Mouse (Mus musculus) lung, postnatal 0 days (tissue): Measurements from ENCODE around the gene Rab3gap2. TPM values are rescaled to one million over a fixed set of nuclear protein-coding genes. Genes with fewer than 3 reads are reported as not detected.

Source experiments
- ATAC-seq: fragments of 200-750 bp; cut with Nextera tagmentation; 2 replicates; pipeline ENCODE4 v1.8.0; 2017; ENCODE audit warnings: moderate library complexity
- DNase-seq: peaks from one replicate; pipeline ENCODE4 v3.0.0-alpha.2; 2016; ENCODE audit warnings: low spot score
- H3K27ac ChIP-seq: fragments of 300-500 bp; sonication (generic); 2 replicates; pipeline ENCODE4 v1.5.1; 2014; ENCODE audit warnings: antibody characterized with exemption, mild to moderate bottlenecking, low read length, mixed read lengths
- H3K27me3 ChIP-seq: fragments of 300-500 bp; sonication (generic); replicated peaks from 2 replicates; pipeline ENCODE4 v1.6.1; 2014; ENCODE audit warnings: low read length, mixed read lengths; ENCODE audit not compliant: insufficient read depth
- H3K36me3 ChIP-seq: fragments of 300-500 bp; sonication (generic); 2 replicates; pipeline ENCODE4 v1.6.1; 2014; ENCODE audit warnings: low read length, mixed read lengths; ENCODE audit not compliant: insufficient read depth
- H3K4me1 ChIP-seq: fragments of 300-500 bp; sonication (generic); 2 replicates; pipeline ENCODE4 v1.6.1; 2014; ENCODE audit warnings: antibody characterized with exemption, low read depth, low read length, mixed read lengths; ENCODE audit not compliant: insufficient read depth
- H3K4me2 ChIP-seq: fragments of 300-500 bp; sonication (generic); replicated peaks from 2 replicates; pipeline ENCODE4 v1.6.1; 2014; ENCODE audit warnings: low read depth, mild to moderate bottlenecking, low read length, moderate library complexity, mixed read lengths
- H3K4me3 ChIP-seq: fragments of 300-500 bp; sonication (generic); 2 replicates; pipeline ENCODE4 v1.5.1; 2014; ENCODE audit warnings: low read depth, low read length
- H3K9ac ChIP-seq: fragments of 300-500 bp; sonication (generic); replicated peaks from 2 replicates; pipeline ENCODE4 v1.6.1; 2014; ENCODE audit warnings: low read depth, mild to moderate bottlenecking
- H3K9me3 ChIP-seq: fragments of 300-500 bp; sonication (generic); 2 replicates; pipeline ENCODE4 v1.6.1; 2016; ENCODE audit warnings: low read length, mixed read lengths
- CTCF ChIP-seq: IDR thresholded peaks from 2 replicates; pipeline ENCODE4 v1.5.1; 2016; ENCODE audit warnings: antibody characterized with exemption, mild to moderate bottlenecking
- EP300 ChIP-seq: IDR thresholded peaks from 2 replicates; pipeline ENCODE4 v1.6.1; 2016; ENCODE audit warnings: antibody characterized with exemption, mild to moderate bottlenecking, control low read depth
- WGBS: fragments of 180-500 bp; shearing (Covaris S2); extraction: QIAGEN DNeasy Blood & Tissue Kit; methylation state at CpG from one replicate; pipeline ENCODE4 v1.1.7; 2014; 5-methylcytosine and 5-hydroxymethylcytosine counted together
- polyA plus RNA-seq: library from polyadenylated mRNA; unstranded; fragments of >200 nt; fragmentation: Nextera tagmentation; extraction: Ambion mirVana; gene quantifications from 2 replicates; pipeline ENCODE4 v1.2.1, GENCODE M21; 2015

Rab3gap2 gene
- polyA plus RNA-seq, 1 experiment from 2014 or later, result 14.5 TPM

GRCm38 (mm10) chr1:185203196-185203908 lies 565 bp upstream of the Rab3gap2 start:
- Histone ChIP-seq H3K27ac (peak overlapping the region; percentile 93), H3K9me3 (no peaks in the 10 kb centered on the region), H3K27me3 (no peaks in the 10 kb centered on the region), H3K4me1 (peaks cover 6% of the 10 kb centered on the region; the same call in 1 of the 2 replicates), H3K4me2 (peak overlapping the region; percentile 81), H3K9ac (peak overlapping the region; percentile 59), H3K4me3 (peak overlapping the region; percentile 84), H3K36me3 (no peaks in the 10 kb centered on the region)
- 3% methylated on average over 23 of the region's 23 CpGs for WGBS
- ATAC-seq (peak; percentile 29), DNase-seq (peak; percentile 89)
- peak; percentile 9; the same call in 1 of the 2 replicates for TF ChIP-seq EP300
- TF ChIP-seq CTCF, result no peak

GRCm38 (mm10) chr1:185205090-185205489 lies 1.2 kb downstream of the Rab3gap2 start:
- Histone ChIP-seq H3K27me3 (no peaks in the 10 kb centered on the region), H3K4me1 (peaks cover 6% of the 10 kb centered on the region; the same call in 1 of the 2 replicates), H3K9me3 (no peaks in the 10 kb centered on the region), H3K9ac (no peak overlapping the region), H3K36me3 (no peaks in the 10 kb centered on the region), H3K4me3 (no peak overlapping the region), H3K27ac (no peak overlapping the region), H3K4me2 (peak overlapping the region; percentile 81)
- no peak for ATAC-seq
- DNase-seq, result peak; percentile 45
- WGBS, result 53% methylated on average over 8 of the region's 8 CpGs
- TF ChIP-seq CTCF (no peak), EP300 (no peak)

GRCm38 (mm10) chr1:185207851-185208595 lies 4.1 kb downstream of the Rab3gap2 start:
- 75% methylated on average over 13 of the region's 13 CpGs for WGBS
- no peak overlapping the region for H3K4me3 ChIP-seq
- H3K27ac ChIP-seq, result peak overlapping the region; percentile 32; the same call in 1 of the 2 replicates
- TF ChIP-seq EP300, result no peak
- no peak for TF ChIP-seq CTCF
- H3K36me3 ChIP-seq, result no peaks in the 10 kb centered on the region
- no peak overlapping the region for H3K4me2 ChIP-seq
- ATAC-seq (no peak), DNase-seq (no peak)
- no peaks in the 10 kb centered on the region for H3K9me3 ChIP-seq
- H3K9ac ChIP-seq, result no peak overlapping the region
- no peaks in the 10 kb centered on the region for H3K27me3 ChIP-seq
- H3K4me1 ChIP-seq, result peaks cover 6% of the 10 kb centered on the region; the same call in 1 of the 2 replicates

- no peak for TF ChIP-seq EP300
- no peak for TF ChIP-seq CTCF
- no peaks in the 10 kb centered on the region for H3K27me3 ChIP-seq
- WGBS, result 84% methylated on average over 8 of the region's 8 CpGs
- H3K4me3 ChIP-seq, result no peak overlapping the region
- peaks cover 6% of the 10 kb centered on the region; the same call in 1 of the 2 replicates for H3K4me1 ChIP-seq
- H3K36me3 ChIP-seq, result no peaks in the 10 kb centered on the region
- DNase-seq (no peak), ATAC-seq (no peak)
- no peaks in the 10 kb centered on the region for H3K9me3 ChIP-seq
- no peak overlapping the region for H3K27ac ChIP-seq
- H3K4me2 ChIP-seq, result no peak overlapping the region
- H3K9ac ChIP-seq, result no peak overlapping the region
Measured at GRCm38 (mm10) chr1:185208766-185209165, 4.8 kb downstream of the Rab3gap2 start.

- no peaks in the 10 kb centered on the region for H3K36me3 ChIP-seq
- peaks cover 6% of the 10 kb centered on the region; the same call in 1 of the 2 replicates for H3K4me1 ChIP-seq
- peak; percentile 62 for ATAC-seq
- H3K27me3 ChIP-seq, result no peaks in the 10 kb centered on the region
- H3K27ac ChIP-seq, result no peak overlapping the region
- TF ChIP-seq CTCF (no peak), EP300 (no peak)
- no peak overlapping the region for H3K9ac ChIP-seq
- no peaks in the 10 kb centered on the region for H3K9me3 ChIP-seq
- no peak overlapping the region for H3K4me2 ChIP-seq
- DNase-seq, result peak; percentile 53
- 38% methylated on average over 8 of the region's 8 CpGs for WGBS
- no peak overlapping the region for H3K4me3 ChIP-seq
Measured at GRCm38 (mm10) chr1:185209641-185210176, 5.8 kb downstream of the Rab3gap2 start.

- WGBS, result 42% methylated on average over 5 of the region's 5 CpGs
- H3K4me3 ChIP-seq, result no peak overlapping the region
- ATAC-seq, result no peak
- H3K4me1 ChIP-seq, result no peaks in the 10 kb centered on the region
- H3K9ac ChIP-seq, result no peak overlapping the region
- H3K36me3 ChIP-seq, result no peaks in the 10 kb centered on the region
- no peaks in the 10 kb centered on the region for H3K27me3 ChIP-seq
- no peak overlapping the region for H3K27ac ChIP-seq
- H3K4me2 ChIP-seq, result no peak overlapping the region
- no peak for DNase-seq
- TF ChIP-seq CTCF (no peak), EP300 (no peak)
- H3K9me3 ChIP-seq, result no peaks in the 10 kb centered on the region
Measured at GRCm38 (mm10) chr1:185216360-185216759, 12.4 kb downstream of the Rab3gap2 start.
